ENCODE assay signal across 10 mouse cellular contexts in the genomic region with DNA sequence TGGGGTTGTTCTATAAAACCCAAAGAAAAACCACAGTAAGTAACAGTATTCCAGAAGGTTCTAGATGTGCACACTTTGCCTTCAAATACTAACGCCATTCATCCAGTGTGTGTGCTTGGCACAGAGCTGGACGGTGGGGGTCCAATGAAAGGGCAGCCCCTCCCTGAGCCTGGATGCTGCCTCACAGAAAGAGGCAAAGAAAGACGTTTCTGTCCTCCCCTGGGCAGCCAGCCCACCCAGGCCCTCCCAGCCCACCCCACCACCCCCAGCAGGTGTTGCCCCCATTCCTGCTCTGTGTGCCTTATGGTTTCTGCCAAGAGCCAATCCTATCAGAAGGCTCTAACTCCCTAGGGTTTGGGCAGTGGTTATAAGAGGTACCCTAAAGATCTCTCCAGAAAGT. TPM values are rescaled to one million over a fixed set of nuclear protein-coding genes. Genes with fewer than 3 reads are reported as not detected.
DNase-seq lines count a peak whose midpoint lies in the region; ATAC-seq and TF ChIP-seq lines count a peak whose summit lies in the region.
"Had no signal": no experiment of that assay in that cellular context is flagged by ENCODE, and none has a peak within 500 bp of the region (broad histone marks: within the 10 kb centered on the region; RNA-seq: fewer than 3 reads in every experiment).

No protein-coding gene starts in this region.

- no peak overlapping the region for H3K4me3 ChIP-seq in heart, postnatal 0 days (ENCODE audit: low read depth, low read length)
- H3K4me3 ChIP-seq in midbrain, embryonic 14.5 days (replicated peaks; ENCODE audit: low read depth, low read length) = no peak overlapping the region
- no peak overlapping the region for H3K4me3 ChIP-seq in midbrain, embryonic 13.5 days (replicated peaks)
- H3K4me3 ChIP-seq in forebrain, embryonic 16.5 days (replicated peaks; ENCODE audit: low read length) = no peak overlapping the region
- no peak overlapping the region for H3K4me3 ChIP-seq in stomach, embryonic 14.5 days (ENCODE audit: low read depth, low read length)

- 61% methylated on average over 3 of the region's 3 CpGs for WGBS in heart, postnatal 0 days
- WGBS in midbrain, embryonic 14.5 days = 37% methylated on average over 3 of the region's 3 CpGs
- WGBS in midbrain, embryonic 13.5 days = 47% methylated on average over 3 of the region's 3 CpGs
- 29% methylated on average over 3 of the region's 3 CpGs for WGBS in forebrain, embryonic 16.5 days
- 47% methylated on average over 3 of the region's 3 CpGs for WGBS in stomach, embryonic 14.5 days

- no peaks in the 10 kb centered on the region for H3K9me3 ChIP-seq in heart, postnatal 0 days (replicated peaks; ENCODE audit: control insufficient read depth, low read length)
- no peaks in the 10 kb centered on the region for H3K9me3 ChIP-seq in midbrain, embryonic 14.5 days (ENCODE audit: control insufficient read depth, low read length)
- H3K9me3 ChIP-seq in midbrain, embryonic 13.5 days = no peaks in the 10 kb centered on the region
- no peaks in the 10 kb centered on the region for H3K9me3 ChIP-seq in forebrain, embryonic 16.5 days (ENCODE audit: control insufficient read depth, low read length)
- no peaks in the 10 kb centered on the region for H3K9me3 ChIP-seq in stomach, embryonic 14.5 days (ENCODE audit: control insufficient read depth, low read depth, low read length)
- H3K9me3 ChIP-seq: neural tube, embryonic 12.5 days had no signal

- peak overlapping the region; percentile 97 for H3K27ac ChIP-seq in heart, postnatal 0 days (ENCODE audit: low read depth)
- H3K27ac ChIP-seq in midbrain, embryonic 14.5 days (replicated peaks; ENCODE audit: low read depth, low read length) = no peak overlapping the region
- no peak overlapping the region for H3K27ac ChIP-seq in midbrain, embryonic 13.5 days
- no peak overlapping the region; the same call in 1 of the 2 replicates for H3K27ac ChIP-seq in forebrain, embryonic 16.5 days (ENCODE audit: low read length)
- peak overlapping the region; percentile 99 for H3K27ac ChIP-seq in stomach, embryonic 14.5 days (ENCODE audit: low read length)
- H3K27ac ChIP-seq: neural tube, embryonic 12.5 days had no signal

- TF ChIP-seq CTCF in heart, postnatal 0 days (IDR thresholded peaks at IDR 0.05; ENCODE audit: low read depth) = no peak

- H3K4me2 ChIP-seq in heart, postnatal 0 days (ENCODE audit: low read depth, low read length) = no peak overlapping the region
- H3K4me2 ChIP-seq in midbrain, embryonic 14.5 days (ENCODE audit: low read length) = no peak overlapping the region
- H3K4me2 ChIP-seq in midbrain, embryonic 13.5 days (replicated peaks) = no peak overlapping the region
- no peak overlapping the region for H3K4me2 ChIP-seq in forebrain, embryonic 16.5 days (ENCODE audit: low read length)
- H3K4me2 ChIP-seq in stomach, embryonic 14.5 days (replicated peaks; ENCODE audit: low read depth, low read length) = peak overlapping the region; percentile 89; the same call in 1 of the 2 replicates

- TF ChIP-seq EP300 in heart, postnatal 0 days (IDR thresholded peaks at IDR 0.05; ENCODE audit: low read depth) = no peak

- no peak for ATAC-seq in heart, postnatal 0 days (ENCODE audit: insufficient read depth, low read depth)
- ATAC-seq in midbrain, embryonic 14.5 days (ENCODE audit: low FRiP score, low TSS enrichment) = no peak
- no peak for ATAC-seq in midbrain, embryonic 13.5 days
- ATAC-seq in forebrain, embryonic 16.5 days = peak; percentile 21
- no peak for ATAC-seq in stomach, embryonic 14.5 days (ENCODE audit: insufficient number of reproducible peaks, insufficient read depth, low FRiP score, low read depth)

- peaks cover 48% of the 10 kb centered on the region for H3K4me1 ChIP-seq in heart, postnatal 0 days (ENCODE audit: control insufficient read depth, insufficient read depth)
- H3K4me1 ChIP-seq in midbrain, embryonic 14.5 days (ENCODE audit: control insufficient read depth, insufficient read depth, low read length) = peaks cover 28% of the 10 kb centered on the region
- H3K4me1 ChIP-seq in midbrain, embryonic 13.5 days (replicated peaks) = peaks cover 48% of the 10 kb centered on the region
- H3K4me1 ChIP-seq in forebrain, embryonic 16.5 days (replicated peaks; ENCODE audit: control insufficient read depth, insufficient read depth, low read length) = peaks cover 42% of the 10 kb centered on the region
- peaks cover 53% of the 10 kb centered on the region for H3K4me1 ChIP-seq in stomach, embryonic 14.5 days (ENCODE audit: control insufficient read depth, insufficient read depth, low read length)

- no peak overlapping the region for H3K9ac ChIP-seq in heart, postnatal 0 days (replicated peaks; ENCODE audit: low read depth, low read length)
- H3K9ac ChIP-seq in midbrain, embryonic 14.5 days (replicated peaks; ENCODE audit: low read length) = no peak overlapping the region
- H3K9ac ChIP-seq in midbrain, embryonic 13.5 days (replicated peaks) = no peak overlapping the region
- H3K9ac ChIP-seq in forebrain, embryonic 16.5 days (replicated peaks; ENCODE audit: low read depth, low read length) = no peak overlapping the region
- no peak overlapping the region for H3K9ac ChIP-seq in stomach, embryonic 14.5 days (replicated peaks; ENCODE audit: low read depth, low read length)

- no peak for DNase-seq in heart, postnatal 0 days (ENCODE audit: low spot score)
- no peak for DNase-seq in heart, adult 9 months (ENCODE audit: low spot score in 2 of 2)
- DNase-seq in midbrain, embryonic 14.5 days = peak; percentile 21
- DNase-seq in ovary, postnatal 10 days (ENCODE audit: low spot score) = no peak
- no peak for DNase-seq in thymus, postnatal 25 days
- DNase-seq: adrenal gland, postnatal 10 days had no signal

- H3K27me3 ChIP-seq in heart, postnatal 0 days (ENCODE audit: control insufficient read depth, insufficient read depth, low read length) = no peaks in the 10 kb centered on the region
- no peaks in the 10 kb centered on the region for H3K27me3 ChIP-seq in midbrain, embryonic 14.5 days (ENCODE audit: control insufficient read depth, insufficient read depth, low read length)
- H3K27me3 ChIP-seq in midbrain, embryonic 13.5 days = peaks cover 27% of the 10 kb centered on the region
- H3K27me3 ChIP-seq in forebrain, embryonic 16.5 days (replicated peaks; ENCODE audit: control insufficient read depth, insufficient read depth, low read length) = no peaks in the 10 kb centered on the region
- no peaks in the 10 kb centered on the region for H3K27me3 ChIP-seq in stomach, embryonic 14.5 days (ENCODE audit: control insufficient read depth, insufficient read depth, low read length)

- no peaks in the 10 kb centered on the region for H3K36me3 ChIP-seq in heart, postnatal 0 days (replicated peaks; ENCODE audit: control insufficient read depth, insufficient read depth, low read length)
- H3K36me3 ChIP-seq in midbrain, embryonic 14.5 days (ENCODE audit: control insufficient read depth, insufficient read depth, low read length) = no peaks in the 10 kb centered on the region
- H3K36me3 ChIP-seq in midbrain, embryonic 13.5 days = no peaks in the 10 kb centered on the region
- no peaks in the 10 kb centered on the region for H3K36me3 ChIP-seq in forebrain, embryonic 16.5 days (ENCODE audit: control insufficient read depth, insufficient read depth)
- no peaks in the 10 kb centered on the region for H3K36me3 ChIP-seq in stomach, embryonic 14.5 days (ENCODE audit: control insufficient read depth, insufficient read depth, low read length)
- H3K36me3 ChIP-seq: neural tube, embryonic 12.5 days had no signal

RNA-seq across cellular contexts. Expression of a gene that starts 28.4 kb away (rescaled TPM):
- 0.46 and 10.2 TPM in 2 replicates for total RNA-seq in heart, postnatal 0 days (2014; rRNA removed; ENCODE audit: low replicate concordance)
- 7.8 and 8.5 TPM in 2 replicates for polyA plus RNA-seq in heart, postnatal 0 days (2015; fragmentation: Nextera tagmentation; extraction: Ambion mirVana)
- polyA plus RNA-seq in midbrain, embryonic 14.5 days (2014; fragmentation: Nextera tagmentation; extraction: Ambion mirVana) = 13.6 and 14.1 TPM in 2 replicates
- polyA plus RNA-seq in midbrain, embryonic 13.5 days (2015; fragmentation: Nextera tagmentation; extraction: Ambion mirVana) = 9.1 and 9.2 TPM in 2 replicates
- 10.0 and 10.5 TPM in 2 replicates for polyA plus RNA-seq in forebrain, embryonic 16.5 days (2015; fragmentation: Nextera tagmentation; extraction: Ambion mirVana)
- 19.0 and 20.3 TPM in 2 replicates for polyA plus RNA-seq in stomach, embryonic 14.5 days (2014; fragmentation: Nextera tagmentation; extraction: Ambion mirVana)

RNA-seq across cellular contexts. Expression of a gene that starts 49.0 kb away (rescaled TPM):
- 137 and 155 TPM in 2 replicates for total RNA-seq in heart, postnatal 0 days (2014; rRNA removed; ENCODE audit: low replicate concordance)
- polyA plus RNA-seq in heart, postnatal 0 days (2015; fragmentation: Nextera tagmentation; extraction: Ambion mirVana) = 26.4 and 27.4 TPM in 2 replicates
- polyA plus RNA-seq in midbrain, embryonic 14.5 days (2014; fragmentation: Nextera tagmentation; extraction: Ambion mirVana) = 19.1 and 26.2 TPM in 2 replicates
- polyA plus RNA-seq in midbrain, embryonic 13.5 days (2015; fragmentation: Nextera tagmentation; extraction: Ambion mirVana) = 18.7 and 23.6 TPM in 2 replicates
- 22.9 and 27.6 TPM in 2 replicates for polyA plus RNA-seq in forebrain, embryonic 16.5 days (2015; fragmentation: Nextera tagmentation; extraction: Ambion mirVana)
- polyA plus RNA-seq in stomach, embryonic 14.5 days (2014; fragmentation: Nextera tagmentation; extraction: Ambion mirVana) = 103 and 107 TPM in 2 replicates

Comparison
In these comparisons a context has a peak if more than half of its experiments do, and no peak if none do; other contexts are left out.
1. H3K27ac ChIP-seq: peak in heart, postnatal 0 days (single experiment) and stomach, embryonic 14.5 days (single experiment); none in midbrain, embryonic 14.5 days (single experiment), midbrain, embryonic 13.5 days (single experiment) and forebrain, embryonic 16.5 days (single experiment).